Mouse (Mus musculus): Measurements from ENCODE around the gene Grap.

Grap gene

GRCm38 (mm10) chr11:61656148-61656850 lies 3.2 kb downstream of the Grap start:
- DNase-seq (ENCODE audit: low spot score in 2 of 2): peak in 1 of 2 experiments; percentile 49

DNA sequence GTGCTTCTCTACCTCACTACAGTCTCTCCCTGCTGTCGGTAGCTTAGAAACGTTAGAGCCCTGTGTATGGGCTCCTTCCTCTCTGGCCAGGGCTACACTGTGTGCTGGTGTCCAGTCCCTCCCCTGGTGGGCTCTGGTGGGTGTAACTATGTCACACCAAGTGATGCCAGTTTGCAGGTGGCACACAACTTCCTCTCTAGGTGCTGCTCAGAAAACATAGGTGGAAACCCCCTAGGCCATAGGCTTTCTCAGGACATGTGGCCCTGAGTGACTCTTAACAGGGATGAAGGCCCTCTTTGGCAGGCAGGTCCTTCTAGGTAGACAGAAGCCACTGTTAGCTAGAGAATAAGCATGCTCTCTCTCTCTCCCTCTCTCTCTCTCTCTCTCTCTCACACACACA lies 4.4 kb downstream of the Grap start:
- no peak for DNase-seq (ENCODE audit: low spot score in 2 of 2)

GRCm38 (mm10) chr11:61658360-61658922 lies 5.4 kb downstream of the Grap start:
- no peak for DNase-seq (ENCODE audit: low spot score in 2 of 2)

- no peak for DNase-seq (ENCODE audit: low spot score in 2 of 2)
Measured at GRCm38 (mm10) chr11:61659011-61659858, 6.2 kb downstream of the Grap start.

DNA sequence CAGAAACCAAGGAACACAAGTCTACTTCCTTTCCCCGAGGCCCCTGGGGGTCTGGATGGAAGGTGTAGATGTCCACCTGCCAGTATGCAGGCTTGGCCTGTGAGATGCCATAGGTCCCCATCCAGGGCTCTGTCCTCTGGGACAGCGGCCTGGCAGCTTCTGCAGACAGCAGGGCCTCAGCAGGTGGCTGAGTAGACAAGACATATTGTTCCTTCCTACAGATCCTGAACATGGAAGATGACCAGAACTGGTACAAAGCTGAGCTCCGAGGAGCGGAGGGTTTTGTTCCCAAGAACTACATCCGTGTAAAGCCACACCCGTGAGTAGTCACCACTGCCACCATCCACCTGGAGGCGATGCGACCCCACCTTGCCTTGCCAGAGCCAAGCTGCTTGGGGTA lies 6.9 kb downstream of the Grap start:
- DNase-seq (ENCODE audit: low spot score in 2 of 2): no peak

GRCm38 (mm10) chr11:61660806-61661392 lies 7.8 kb downstream of the Grap start:
- peak in 1 of 2 experiments; percentile 41 for DNase-seq (ENCODE audit: low spot score in 2 of 2)

DNA sequence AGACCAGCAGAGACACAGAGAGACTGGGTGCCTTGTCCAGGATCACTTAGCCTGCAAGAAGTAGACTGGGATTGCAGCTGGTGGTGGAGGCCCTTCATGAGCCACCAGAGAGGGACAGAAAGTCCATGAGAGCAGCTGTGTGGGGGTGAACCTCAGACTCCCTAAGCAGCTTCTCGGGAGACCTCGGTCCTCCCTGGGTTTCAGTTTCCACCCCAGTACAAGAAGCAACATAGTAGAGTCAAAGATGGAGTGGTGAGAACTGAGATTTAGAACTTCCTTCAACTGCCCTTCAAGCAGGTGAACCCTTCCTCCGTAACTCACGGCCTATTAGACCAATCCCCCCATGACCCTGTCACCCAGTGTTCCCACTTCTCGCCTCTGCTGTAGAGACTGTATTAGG lies 9.1 kb downstream of the Grap start:
- DNase-seq (ENCODE audit: low spot score in 2 of 2): no peak

DNA sequence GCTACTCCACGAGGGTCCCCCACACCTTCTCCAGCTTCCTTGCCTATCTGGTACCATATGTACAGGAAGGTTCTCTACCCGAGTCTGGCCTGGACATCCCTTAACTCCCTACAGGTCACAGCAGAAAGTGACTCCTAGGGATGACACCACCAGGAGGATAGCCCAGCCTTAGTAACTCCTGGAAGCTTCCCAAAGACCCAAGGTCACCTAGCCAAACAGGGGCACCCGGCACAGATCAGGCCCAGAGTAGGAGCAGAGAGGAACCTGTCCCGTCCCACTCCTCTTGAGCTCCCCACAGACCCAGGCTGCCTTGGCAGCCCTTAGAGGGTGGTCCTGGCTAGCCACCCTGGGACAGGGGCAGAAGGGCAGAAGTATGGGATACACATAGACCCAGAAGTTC lies 12.3 kb downstream of the Grap start:
- DNase-seq (ENCODE audit: low spot score in 2 of 2): no peak

GRCm38 (mm10) chr11:61665991-61666799 lies 13.1 kb downstream of the Grap start:
- DNase-seq (ENCODE audit: low spot score in 2 of 2): peak in 1 of 2 experiments; percentile 57

DNA sequence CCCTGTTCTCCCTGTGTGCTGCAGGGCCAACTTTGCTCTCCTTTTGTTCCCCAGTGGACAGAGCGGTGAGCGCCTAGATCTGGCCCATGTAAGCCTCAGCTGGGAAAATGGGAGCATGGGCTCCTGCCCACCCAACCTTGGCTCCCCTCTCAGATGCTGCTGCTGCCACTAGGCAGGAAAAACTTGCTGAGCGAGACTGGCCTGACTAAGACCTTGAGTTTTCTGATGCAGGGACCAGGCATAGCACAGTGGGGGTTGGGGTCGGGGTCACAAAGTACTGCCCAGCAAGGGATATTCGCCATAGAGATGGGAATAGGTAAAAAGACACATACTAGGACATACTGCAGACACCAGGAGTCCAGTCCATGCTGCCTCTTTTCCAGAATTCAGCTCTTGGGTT lies 14.2 kb downstream of the Grap start:
- DNase-seq (ENCODE audit: low spot score in 2 of 2): no peak

- no peak for DNase-seq (ENCODE audit: low spot score in 2 of 2)
Measured at GRCm38 (mm10) chr11:61667782-61668181, 14.7 kb downstream of the Grap start.

DNA sequence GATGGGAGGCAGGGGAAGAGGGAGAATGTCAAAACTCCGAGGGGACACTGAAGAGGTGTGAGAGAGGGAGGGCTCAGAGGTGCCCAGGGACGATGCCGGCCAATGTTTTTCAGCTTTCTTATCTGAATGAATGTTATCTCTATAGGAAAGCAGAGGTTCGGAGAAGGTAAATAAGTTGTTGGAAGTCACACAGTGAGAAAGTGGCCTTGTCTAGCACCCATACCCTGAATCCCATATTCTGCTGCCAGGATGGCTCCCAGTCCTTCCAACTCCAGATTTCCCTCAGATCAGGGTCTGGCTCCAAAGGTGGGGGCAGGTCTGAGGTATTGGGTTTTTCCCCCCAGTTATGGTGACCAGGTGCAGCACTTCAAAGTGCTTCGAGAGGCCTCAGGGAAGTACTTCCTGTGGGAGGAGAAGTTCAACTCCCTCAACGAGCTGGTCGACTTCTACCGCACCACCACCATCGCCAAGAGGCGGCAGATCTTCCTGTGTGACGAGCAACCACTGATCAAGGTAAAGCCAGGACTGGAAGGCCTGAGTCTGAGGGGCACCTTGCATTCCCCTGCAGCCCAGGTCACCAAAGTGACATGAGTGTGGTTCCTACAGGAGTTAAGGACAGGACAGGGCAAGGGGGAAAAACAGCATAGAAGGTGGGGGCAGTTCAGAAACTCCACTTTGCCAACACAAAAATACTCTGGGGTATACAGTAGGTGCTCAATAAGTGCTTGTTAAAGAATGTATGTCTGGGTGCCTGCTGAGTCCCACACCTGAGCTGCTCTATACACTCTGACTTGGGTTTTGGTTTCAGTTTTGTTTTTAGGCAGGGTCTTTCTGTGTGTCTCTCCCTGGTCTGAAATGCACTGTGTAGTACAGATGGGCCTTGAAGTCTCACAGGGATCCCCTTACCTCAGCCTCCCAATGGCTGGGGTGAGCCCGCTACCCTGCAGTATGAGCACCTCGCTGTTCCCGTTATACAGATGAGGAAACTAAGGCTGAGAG lies 16.7 kb downstream of the Grap start:
- no peak for DNase-seq (ENCODE audit: low spot score in 2 of 2)

DNA sequence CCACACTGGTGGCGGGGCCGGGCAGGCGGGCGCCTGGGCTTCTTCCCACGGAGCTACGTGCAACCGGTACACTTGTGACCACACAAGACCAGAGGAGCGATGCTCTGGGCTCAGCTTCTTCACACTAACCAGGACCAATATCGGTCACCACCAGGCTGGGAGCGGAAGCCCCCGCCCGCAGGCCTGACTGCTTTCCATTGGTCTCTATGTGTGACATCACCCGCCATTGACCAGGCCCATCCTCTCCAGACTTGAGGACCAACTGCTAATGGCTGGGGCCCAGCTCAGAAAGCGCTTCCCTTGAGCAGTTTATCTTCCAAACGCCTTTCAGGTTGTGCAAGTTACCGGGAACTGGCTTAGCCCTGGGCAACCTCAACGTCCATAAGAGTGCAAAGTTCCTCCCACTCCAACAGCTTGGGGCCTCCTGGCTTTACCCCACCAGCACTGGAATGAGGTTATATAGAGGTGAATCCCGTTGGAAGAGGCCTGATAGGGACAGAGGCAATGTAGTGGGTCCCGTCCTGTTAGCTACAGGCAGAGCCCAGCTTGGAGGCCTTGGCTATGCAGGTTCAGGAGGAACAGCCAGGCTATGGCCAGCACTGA lies 18.8 kb downstream of the Grap start:
- no peak for DNase-seq (ENCODE audit: low spot score in 2 of 2)

GRCm38 (mm10) chr11:61673686-61674085 lies 20.6 kb downstream of the Grap start:
- peak in 1 of 2 experiments; percentile 54 for DNase-seq (ENCODE audit: low spot score in 2 of 2)

DNA sequence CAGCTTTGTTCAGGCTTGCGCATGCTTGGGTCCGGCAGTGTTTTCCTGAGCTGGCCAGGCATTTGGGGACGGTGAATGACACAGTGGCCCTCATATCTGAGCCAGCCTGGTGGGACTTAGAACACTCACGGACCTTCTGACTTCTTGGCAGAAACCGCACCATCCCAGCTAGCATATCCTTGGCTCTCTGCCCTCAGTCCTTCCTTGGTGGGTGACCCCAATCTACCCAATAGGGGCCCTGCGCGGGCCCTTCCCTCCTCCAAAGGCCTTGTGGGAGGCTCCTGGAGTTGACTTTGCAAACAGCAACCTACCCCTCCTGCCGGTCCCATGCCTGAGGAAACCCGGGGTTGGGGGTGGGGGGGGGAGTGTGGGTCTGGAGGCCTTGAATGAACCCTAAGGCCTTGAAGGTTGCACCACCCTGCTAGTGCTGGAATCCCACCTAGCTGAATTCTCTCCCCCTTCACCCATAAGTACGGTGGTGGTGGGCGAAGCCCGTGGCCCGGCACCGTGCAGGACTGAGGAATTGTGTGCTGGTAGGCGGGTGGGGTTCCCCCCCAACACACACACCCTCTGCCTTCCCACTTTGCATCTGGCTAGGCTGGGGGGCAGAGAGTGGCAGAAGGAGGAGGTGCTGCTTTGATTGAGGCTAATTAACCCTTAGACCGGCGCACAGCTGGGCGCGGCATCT lies 21.2 kb downstream of the Grap start:
- no peak for DNase-seq (ENCODE audit: low spot score in 2 of 2)

GRCm38 (mm10) chr11:61674839-61675159 lies 21.7 kb downstream of the Grap start:
- DNase-seq (ENCODE audit: low spot score in 2 of 2): no peak

- no peak for DNase-seq (ENCODE audit: low spot score in 2 of 2)
Measured at GRCm38 (mm10) chr11:61675332-61675731, 22.3 kb downstream of the Grap start.

- DNase-seq (ENCODE audit: low spot score in 2 of 2): no peak
Measured at GRCm38 (mm10) chr11:61676216-61676854, 23.3 kb downstream of the Grap start.

GRCm38 (mm10) chr11:61677709-61678108 lies 24.6 kb downstream of the Grap start:
- no peak for DNase-seq (ENCODE audit: low spot score in 2 of 2)
